Mouse (Mus musculus) sigmoid colon, adult 10 weeks (tissue): ENCODE data around the gene Trim12c. TPM values are rescaled to one million over a fixed set of nuclear protein-coding genes. Genes with fewer than 3 reads are reported as not detected.

Experiments used
- polyA plus RNA-seq: library from polyadenylated mRNA; stranded (reverse); fragments of 350-450 nt; fragmentation: Illumina TruSeq; extraction: RNeasy Lipid Tissue Mini Kit (QIAGEN cat#74804); gene quantifications from one replicate; pipeline ENCODE4 v1.2.3, GENCODE M21; 2014; ENCODE audit warnings: low read depth, low replicate concordance

Gene Trim12c
- polyA plus RNA-seq: 70.1 TPM

GRCm38 (mm10) chr7:104352717-104353599 is at the start of gene Trim12c:
Gene Trim12c (minus strand): TSS chr7:104353362.

GRCm38 (mm10) chr7:104400698-104401097 is 47.5 kb upstream of the Trim12c start, which contains the start of gene Trim30c:
Gene Trim30c (minus strand): TSS chr7:104400837.

DNA sequence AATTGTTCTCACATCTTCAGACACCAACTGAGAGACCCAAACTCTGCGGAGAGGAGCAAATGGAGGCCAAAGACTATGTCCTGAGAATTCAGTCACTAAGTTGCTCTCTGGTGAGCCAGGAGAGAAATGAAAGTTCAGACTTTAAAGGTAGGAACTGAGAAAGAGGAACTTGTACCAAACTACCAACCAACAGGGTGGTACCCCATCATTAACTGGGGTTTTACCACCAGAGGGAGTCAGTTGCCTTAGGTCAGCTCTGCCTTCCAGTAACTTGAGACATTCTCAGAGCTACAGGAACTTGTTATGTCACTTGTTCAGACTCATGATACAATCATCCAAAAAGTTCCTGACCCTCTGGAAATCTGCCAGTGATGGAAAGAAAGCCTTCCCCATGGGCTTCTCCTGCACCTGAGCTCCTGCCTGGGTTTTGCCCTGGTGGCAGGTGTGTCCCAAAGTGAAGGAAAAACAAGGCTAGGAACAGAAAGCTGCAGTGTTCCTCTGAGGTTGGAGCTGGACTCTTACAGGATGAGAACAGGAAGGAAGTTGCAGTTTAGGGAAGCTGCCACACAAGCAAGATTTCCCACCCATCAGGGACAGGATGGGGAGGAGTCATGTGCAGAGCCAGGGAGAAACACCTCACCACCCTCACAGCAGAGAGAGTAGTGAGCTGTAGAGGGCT is 16.7 kb upstream of the Trim12c start, which contains the start of gene Trim30b:
Trim30b (minus strand) TSS at position 149 of the 679 bp plus-strand sequence.

DNA sequence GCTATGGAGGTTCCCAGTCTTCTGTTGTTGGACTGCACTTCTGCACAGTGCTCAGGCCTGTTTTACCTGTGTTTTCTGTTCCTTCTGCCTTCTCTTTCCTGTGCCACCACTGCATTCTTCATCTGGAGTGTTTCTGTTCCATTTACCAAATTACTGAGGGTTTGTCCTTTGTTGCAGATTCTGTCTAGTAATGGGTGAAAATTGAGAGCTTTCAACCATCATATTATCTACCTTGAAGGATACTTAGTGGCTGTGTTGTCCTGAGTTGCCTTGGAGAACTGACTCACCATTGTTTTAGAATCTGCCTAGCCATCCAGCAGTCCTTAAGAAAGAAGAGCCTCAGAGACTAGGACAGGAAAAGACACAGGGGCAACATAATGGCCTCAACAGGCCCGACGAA is 24.0 kb downstream of the Trim12c start, which contains the start of gene Trim34b:
Trim34b (plus strand) TSS at position 301 of the 400 bp plus-strand sequence.

DNA sequence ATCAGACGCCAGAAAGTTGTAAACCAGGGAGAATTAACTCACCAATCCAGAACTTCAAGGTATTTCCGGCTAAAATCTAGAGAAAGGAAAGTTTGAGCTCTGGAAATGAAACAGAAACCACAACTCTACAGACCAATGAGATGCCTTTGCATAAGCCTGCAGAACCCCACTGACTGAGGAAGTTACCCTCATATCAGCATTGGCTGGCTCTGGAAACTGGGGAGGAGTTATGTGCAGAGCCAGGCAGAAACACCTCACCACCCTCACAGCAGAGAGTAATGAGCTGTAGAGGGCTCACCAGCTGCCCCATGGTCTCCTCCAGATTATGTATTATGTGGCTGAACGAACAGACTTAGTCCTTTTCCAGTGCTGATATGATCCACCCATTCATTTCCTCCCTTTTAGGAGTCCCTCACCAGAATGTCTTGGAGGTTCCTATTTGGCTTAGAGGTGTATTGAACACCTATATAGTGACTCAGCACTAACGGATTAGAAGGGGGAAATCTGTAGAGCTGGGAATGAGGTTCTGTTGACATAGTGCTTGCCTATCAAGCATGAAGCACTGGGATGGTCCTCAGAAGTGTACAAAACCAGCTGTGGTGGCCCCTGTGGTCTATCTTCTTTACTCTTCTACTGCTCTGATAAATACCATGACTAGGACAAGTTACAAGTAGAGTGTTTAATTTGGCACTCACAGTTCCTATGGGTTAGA is 37.6 kb downstream of the Trim12c start, which contains the start of gene Trim12a:
Trim12a (minus strand) TSS at position 98 of the 712 bp plus-strand sequence.

Other genes with a start within 250 kb of the Trim12c start
- gene Olfr646, start 248.5 kb downstream of the Trim12c start, polyA plus RNA-seq: not detected
- not detected for gene Ubqln5, start 223.5 kb downstream of the Trim12c start, polyA plus RNA-seq
- not detected for gene Olfr643, start 216.0 kb downstream of the Trim12c start, polyA plus RNA-seq
- not detected for gene Ubqln3, start 210.1 kb downstream of the Trim12c start, polyA plus RNA-seq
- not detected for gene Ubqlnl, start 202.8 kb downstream of the Trim12c start, polyA plus RNA-seq
- not detected for gene Olfm5, start 188.5 kb downstream of the Trim12c start, polyA plus RNA-seq
- 0.13 TPM for gene Olfr648, start 170.0 kb downstream of the Trim12c start, polyA plus RNA-seq
- not detected for gene Olfr649, start 157.4 kb downstream of the Trim12c start, polyA plus RNA-seq
- gene Trim6, start 134.6 kb downstream of the Trim12c start, polyA plus RNA-seq: 30.0 TPM
- gene Trim34a, start 108.9 kb downstream of the Trim12c start, polyA plus RNA-seq: 40.5 TPM
- 15.0 TPM for gene Trim5, start 65.3 kb downstream of the Trim12c start, polyA plus RNA-seq
- gene Trim12a, start 37.9 kb downstream of the Trim12c start, polyA plus RNA-seq: 62.6 TPM
- gene Trim34b, start 23.9 kb downstream of the Trim12c start, polyA plus RNA-seq: 2.4 TPM
- 3.2 TPM for gene Trim30b, start 16.5 kb upstream of the Trim12c start, polyA plus RNA-seq
- gene Trim30c, start 47.5 kb upstream of the Trim12c start, polyA plus RNA-seq: 0.76 TPM
- 47.4 TPM for gene Trim30a, start 111.8 kb upstream of the Trim12c start, polyA plus RNA-seq
- 112 TPM for gene Trim30d, start 154.5 kb upstream of the Trim12c start, polyA plus RNA-seq
- not detected for gene Olfr651, start 196.8 kb upstream of the Trim12c start, polyA plus RNA-seq
- gene Olfr652, start 207.5 kb upstream of the Trim12c start, polyA plus RNA-seq: not detected
- not detected for gene Olfr653, start 224.0 kb upstream of the Trim12c start, polyA plus RNA-seq
- gene Olfr654, start 233.7 kb upstream of the Trim12c start, polyA plus RNA-seq: not detected
- gene Olfr655, start 248.4 kb upstream of the Trim12c start, polyA plus RNA-seq: not detected